Mouse (Mus musculus) subcutaneous adipose tissue, adult 2 months (tissue): ENCODE measurements around the gene 1520401A03Rik. TPM values are rescaled to one million over a fixed set of nuclear protein-coding genes. Genes with fewer than 3 reads are reported as not detected.

Experiments used
- polyA plus RNA-seq: library from polyadenylated mRNA; depleted of rRNA; stranded (reverse); fragments of >200 nt; gene quantifications from 2 replicates; pipeline ENCODE4 v1.2.3, GENCODE M21; 2012; ENCODE audit warnings: low replicate concordance; rRNA removed

The 1520401A03Rik gene
- polyA plus RNA-seq: 0.05 and 0.06 TPM in 2 replicates

DNA sequence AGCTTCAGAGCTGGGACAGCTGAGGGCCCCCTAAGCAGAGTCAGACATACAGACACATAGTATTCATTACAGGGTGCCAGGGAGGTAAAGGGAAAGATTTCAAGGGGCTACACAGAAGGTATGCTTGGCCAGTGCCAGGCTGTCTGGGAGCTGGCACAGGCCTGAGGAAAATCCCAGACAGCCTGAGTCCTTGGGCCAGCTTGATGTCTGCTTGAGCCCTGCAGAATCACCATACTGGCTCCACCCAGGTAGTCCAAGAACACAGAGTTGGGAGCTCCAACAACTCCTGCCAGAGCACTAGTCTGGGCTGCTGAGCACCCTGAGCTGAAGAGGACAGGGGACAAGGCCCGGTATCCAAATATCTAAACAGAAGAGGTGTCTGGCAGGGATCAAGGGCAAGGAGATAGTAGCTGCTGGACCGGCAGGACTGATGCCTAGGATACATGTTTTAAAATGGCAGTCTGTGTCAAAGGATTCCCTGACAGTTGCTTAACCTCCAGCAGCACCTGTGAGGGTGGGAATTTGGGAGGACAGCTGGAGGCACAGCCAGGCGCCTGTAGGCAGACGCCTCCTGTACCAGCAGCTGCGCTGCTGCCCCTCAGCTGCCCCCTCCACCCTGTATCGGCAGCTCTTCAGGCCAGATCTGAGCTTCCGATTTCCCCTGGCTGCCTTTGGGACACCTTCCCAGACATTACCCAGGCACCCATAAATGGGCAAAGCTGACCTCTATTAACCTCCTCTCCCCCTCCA is at the start of gene 1520401A03Rik:
1520401A03Rik (minus strand) TSS at position 408 of the 750 bp plus-strand sequence.

DNA sequence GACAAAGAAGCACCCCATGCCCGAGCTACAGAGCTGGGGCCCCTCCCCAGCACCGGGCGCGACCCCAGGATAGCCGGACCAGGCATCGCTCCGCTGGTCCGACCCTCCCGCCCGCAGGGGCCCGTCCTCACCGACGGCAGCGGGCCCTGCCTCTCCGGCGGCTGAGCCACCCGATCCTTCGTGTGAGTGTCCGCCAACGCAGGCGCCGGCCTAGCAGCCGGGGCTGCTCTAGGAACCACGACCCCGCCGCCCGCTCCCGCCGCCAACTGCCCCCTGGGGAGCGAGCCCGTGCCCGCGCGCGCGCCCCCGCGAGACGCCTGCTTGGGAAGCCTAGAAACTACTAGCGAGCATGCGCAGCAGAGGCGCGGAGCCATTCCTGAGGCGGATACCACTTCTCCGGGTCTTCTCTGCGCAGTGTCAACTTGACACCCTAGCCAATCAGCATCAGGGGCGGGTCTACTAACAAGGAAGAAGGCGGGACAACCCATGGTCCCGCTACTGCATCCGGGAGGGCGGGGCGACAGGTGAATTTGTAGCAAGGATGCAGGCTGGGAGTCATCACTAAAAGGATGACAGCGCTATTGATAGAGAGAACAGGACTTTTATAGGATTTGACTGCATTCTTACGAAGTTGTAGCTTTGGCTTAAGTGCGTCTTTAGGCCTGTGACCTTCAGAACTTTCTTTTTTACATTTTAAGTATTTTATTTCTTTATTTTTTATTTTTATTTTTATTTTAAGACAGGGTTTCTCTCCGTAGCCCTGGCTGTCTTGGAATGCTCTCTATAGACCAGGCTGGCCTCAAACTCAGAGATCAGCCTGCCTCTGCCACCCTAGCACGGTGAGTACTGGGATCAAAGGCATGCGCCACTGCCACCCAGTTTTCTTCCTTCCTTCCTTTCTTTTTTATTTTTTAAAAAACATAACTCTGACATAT is 49.0 kb upstream of the 1520401A03Rik start, which contains the start of gene Flywch1:
Flywch1 (minus strand) TSS at position 319 of the 935 bp plus-strand sequence.

DNA sequence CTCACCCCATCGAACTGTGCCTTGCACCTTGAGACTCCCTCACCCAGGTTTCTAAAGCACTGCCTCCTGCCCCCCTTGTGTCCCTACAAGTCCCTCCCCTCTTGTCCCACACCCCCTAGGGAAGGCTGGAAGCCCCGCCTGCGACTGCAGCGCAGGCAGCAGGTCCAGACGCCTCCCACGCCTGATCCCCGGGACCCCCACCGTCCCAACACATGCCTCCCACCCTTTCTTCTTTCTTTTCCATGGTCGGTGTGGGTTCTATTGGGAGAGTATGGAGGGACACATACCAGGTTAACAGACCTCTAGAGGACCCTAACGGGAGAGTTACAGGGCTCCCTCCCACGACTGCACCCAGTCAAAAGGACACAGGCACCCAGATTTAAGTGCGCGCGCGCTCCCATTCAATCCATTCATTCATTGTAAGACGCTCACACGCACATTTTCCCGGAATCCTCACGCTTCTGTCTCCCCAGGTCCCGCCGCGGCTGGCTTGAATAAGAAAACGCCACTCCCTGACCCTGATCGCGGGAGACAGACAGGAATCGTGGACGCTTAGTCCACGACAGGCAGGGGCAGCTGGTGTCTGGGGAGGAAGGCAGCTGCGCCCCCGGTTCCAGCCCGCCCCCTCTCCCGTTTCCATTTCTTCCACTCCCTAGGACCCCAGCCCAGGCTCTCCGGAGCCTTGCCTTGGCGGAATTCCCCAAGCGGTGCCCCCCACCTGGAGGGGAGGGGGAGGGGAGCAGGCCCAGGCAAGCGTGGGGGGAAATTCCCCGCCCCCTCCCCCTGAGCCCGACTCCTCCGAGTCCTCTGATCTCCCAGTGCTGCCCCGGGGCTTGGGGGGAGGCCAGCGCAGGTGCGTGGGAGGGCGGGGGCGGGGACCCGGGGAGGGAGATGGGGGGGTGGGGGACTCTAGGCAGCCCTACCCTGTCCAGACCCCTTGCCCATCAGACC is 23.0 kb upstream of the 1520401A03Rik start, which contains the start of gene Kremen2:
Kremen2 (minus strand) TSS at position 533 of the 951 bp plus-strand sequence.

DNA sequence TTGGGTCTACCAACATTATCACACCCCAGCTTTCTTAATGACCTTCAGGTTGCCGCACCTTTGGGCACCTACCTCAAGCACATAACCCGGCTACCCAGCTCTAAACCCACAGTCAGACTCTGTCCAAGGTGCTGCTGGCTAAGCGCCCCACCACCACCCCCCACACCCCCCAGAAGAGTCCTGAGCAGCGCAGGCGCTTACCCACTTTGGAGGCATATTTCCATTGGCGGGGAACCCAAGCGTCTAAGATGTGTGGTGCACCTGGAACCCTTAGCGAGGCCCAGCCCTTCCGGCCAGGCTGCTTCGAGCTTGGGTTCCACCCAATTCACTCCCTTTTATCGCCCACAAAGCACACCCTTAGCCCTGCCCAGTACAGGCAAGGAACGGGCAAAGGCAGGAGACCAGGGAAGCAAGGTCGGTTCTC is 18.0 kb upstream of the 1520401A03Rik start, which contains the start of gene Paqr4:
Paqr4 (minus strand) TSS at position 270 of the 424 bp plus-strand sequence.

DNA sequence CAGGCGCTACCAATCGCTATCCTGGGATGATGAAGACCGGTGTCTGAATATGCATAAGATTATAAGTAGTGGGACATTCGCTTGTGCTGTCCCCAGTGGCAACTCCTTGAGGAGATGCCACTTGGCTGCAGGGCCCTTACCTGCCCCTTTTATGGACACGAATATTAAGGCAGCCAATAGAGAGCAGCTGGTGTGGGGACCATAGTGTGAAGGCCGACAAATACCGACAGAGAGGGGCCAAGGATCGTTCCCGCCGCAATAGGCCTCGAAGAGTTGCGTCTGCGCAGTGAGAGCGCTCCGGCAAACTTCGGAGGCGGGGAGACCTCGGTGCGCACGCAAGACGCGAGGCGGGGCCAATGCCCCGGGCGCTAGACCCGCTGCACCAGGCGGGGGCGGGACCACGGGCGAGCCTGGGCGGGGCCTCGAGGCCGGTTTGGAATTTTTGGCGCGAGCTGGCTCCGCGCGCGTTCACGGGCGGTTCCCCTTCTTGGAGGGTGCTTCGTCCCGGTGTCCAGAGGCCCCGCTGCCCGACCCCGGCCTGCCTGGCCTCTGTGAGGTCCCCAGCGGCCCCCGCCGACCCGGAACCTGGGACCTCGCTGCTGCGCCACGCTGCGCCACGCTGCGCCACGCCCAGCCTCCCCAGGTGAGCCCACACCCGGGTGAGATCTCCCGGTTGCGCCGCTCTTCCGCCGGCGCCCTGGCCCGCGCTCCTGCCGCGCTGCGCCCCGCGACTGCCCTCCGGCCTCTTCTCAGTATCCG is 3.6 kb upstream of the 1520401A03Rik start, which contains the start of gene Pkmyt1:
Pkmyt1 (plus strand) TSS at position 338 of the 759 bp plus-strand sequence.

DNA sequence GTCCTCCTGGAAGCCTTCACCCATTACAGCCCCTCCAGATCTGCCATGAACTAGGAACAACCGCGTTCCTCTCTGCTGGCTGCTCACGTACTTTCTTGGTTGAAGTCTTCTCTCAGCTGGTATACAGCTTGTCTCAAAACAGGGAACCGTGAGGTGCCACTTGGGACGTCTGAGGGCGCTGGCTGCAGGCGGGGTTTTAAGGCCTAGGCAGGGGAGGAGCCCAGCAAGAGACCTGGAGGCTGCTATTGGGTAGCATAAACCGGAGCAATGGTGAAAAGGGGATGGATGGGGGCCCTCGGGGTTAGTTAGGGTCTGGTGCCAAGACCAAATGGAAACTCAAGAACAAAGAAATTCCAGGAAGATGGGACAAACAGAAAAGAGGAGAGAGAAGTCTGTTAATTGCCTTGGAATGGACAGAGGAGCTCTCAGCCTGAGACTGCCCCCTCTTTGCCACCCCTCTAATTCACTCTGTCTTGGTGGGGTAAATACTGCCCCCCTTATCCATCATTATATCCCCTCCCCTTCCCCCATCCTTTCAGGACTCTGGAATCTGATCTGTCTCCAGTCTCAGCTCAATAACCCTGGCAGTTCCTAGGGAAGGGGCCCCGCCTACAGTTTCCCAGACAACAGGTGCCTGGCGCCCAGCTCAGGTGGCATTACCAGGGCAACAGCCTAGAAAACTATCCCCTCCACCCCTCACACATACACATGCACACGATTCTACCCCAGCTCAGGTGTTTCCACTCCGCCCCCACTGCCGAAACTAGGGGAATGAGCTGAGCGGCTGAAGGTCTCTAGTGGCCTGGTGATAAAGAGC is 38.5 kb downstream of the 1520401A03Rik start, which contains the start of gene Cldn9:
Cldn9 (minus strand) TSS at position 171 of the 817 bp plus-strand sequence.

DNA sequence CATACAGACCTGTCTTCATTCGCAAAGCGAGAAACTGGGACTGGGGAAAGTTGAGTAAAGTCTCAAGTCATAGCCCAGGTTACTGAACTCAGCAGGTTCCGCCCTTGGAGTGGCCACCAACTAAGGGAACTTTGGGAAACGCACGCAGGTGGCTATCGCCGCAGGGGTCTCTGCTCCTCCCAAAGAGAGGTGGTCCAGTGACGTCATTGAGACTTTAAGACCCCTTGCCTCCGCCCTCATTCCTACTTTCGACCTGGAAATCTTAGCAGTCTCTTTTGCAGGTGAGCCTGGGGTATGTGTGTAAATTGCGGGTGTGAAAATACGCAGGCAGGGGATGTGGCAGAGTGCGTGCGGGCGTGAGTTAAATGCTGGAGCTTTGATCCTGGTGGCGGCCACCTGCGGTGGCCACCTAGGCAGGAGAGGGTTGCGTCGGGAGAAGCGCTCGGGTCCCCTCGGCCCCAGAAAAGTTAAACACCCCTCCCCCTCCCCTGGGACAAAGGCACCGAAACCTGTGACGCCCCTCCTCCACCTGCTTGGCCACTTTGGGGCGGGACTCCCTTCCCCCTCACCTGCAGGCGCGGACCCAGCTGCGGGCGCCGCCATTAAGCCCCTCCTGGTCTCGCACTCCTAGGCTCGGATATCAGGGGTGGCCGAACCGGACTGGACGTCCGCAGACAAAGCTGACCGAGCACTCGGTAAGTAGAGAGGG is 43.3 kb downstream of the 1520401A03Rik start, which contains the start of gene Cldn6:
Cldn6 (plus strand) TSS at position 123 of the 709 bp plus-strand sequence.

DNA sequence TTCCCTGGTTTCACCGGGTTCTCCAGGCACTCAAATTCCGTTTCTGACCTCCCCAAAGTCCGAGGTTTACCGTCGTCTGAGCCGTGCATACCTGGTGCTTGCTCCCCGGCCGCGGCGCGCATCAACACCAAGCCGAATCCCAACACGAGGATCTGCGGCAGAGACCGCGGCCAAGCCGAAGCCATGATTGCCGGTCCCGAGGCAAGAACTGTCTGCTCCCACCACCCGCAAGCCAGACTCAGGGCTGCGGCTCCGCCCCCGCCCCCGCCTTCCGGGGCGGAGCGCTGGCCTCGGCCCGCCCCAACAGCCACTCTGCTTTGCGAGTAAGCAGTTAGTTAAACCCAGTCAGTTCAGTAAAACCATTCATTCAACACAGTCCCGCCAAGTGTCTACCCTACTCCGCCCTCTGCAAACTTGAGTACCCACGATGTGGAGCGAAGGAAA is 45.3 kb downstream of the 1520401A03Rik start, which contains the start of gene Tnfrsf12a:
Tnfrsf12a (minus strand) TSS at position 233 of the 444 bp plus-strand sequence.

DNA sequence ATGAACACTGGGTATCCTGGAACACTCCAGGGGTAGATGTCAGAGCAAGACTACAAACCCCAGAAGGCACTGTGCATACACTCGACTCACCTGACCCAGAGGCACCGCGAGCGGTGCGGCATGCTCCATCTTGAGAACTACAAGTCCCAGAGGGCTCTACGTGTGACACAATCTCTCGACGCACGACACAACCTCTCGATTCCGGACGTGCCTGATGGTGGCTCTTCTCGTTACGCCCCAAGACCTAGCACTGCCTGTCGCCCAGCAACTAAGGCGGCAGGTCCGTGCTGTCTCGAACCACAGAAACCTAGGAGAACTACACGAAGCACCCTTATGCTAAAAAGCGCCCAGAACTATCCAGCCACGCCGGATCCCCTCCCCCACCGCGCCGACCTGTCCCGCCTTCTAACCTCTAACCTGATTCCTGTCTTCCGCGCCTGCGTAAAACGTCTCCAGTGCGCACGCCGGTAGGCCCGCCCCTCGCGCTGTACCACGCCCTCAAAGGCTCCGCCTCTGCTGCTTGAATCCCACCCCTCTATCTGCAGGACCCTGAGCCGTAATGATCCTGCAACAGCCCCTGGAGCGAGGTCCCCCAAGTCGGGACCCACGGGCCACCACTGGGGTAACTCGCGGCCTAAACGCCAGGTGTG is 49.0 kb downstream of the 1520401A03Rik start, which contains the start of the genes Hcfc1r1 and Thoc6:
Hcfc1r1 (plus strand) TSS at position 173 of the 650 bp plus-strand sequence.
Thoc6 (minus strand) TSS at position 459 of the 650 bp plus-strand sequence.

DNA sequence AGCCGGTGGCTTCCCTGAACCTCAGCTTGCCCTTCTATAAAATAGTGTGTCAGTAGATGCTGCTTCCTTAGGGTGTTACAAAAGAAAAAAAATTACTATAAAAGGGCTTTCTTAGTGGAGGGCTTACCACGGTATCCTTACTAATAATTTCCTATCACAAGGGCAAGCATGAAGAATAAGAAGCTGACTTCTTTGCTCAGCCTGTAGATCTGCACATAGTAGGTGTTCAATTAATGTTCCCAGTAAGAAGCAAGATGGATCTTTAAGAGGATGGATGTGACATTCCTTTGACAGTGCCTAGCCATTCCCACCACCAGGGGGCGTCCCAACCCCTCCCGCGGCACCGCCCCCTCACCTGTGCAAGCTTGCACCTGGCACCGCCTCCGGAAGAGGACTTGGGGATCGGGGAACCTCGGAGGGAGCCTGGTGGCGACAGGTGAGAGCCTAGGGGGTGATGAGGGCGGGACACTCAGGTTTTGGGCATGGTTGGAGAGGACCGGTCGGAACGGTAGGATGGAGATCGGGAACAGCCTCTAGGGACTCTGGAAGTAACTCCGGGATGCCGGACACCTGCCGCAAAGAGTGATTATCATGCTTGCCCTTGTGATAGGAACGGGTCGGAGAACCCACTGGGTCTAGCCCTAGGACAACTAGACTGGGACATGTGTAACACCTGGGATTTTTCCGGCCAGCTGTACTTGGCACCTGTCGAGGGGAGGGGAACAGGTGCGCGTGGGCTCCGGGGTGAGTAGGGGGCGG is 62.3 kb downstream of the 1520401A03Rik start, which contains the start of gene Bicdl2:
Bicdl2 (plus strand) TSS at position 390 of the 759 bp plus-strand sequence.

Other genes starting within 250 kb of the 1520401A03Rik start
- not detected in 2 replicates for gene Vmn2r117, start 243.1 kb downstream of the 1520401A03Rik start, polyA plus RNA-seq
- gene Zfp213, start 158.5 kb downstream of the 1520401A03Rik start, polyA plus RNA-seq: 9.9 and 21.8 TPM in 2 replicates
- 7.4 and 18.3 TPM in 2 replicates for gene Zfp13, start 123.3 kb downstream of the 1520401A03Rik start, polyA plus RNA-seq
- 0.05 and 0.09 TPM in 2 replicates for gene Zscan10, start 121.9 kb downstream of the 1520401A03Rik start, polyA plus RNA-seq
- gene Mmp25, start 77.5 kb downstream of the 1520401A03Rik start, polyA plus RNA-seq: 0.37 and 1.3 TPM in 2 replicates
- gene Bicdl2, start 62.3 kb downstream of the 1520401A03Rik start, polyA plus RNA-seq: 0.09 and 0.81 TPM in 2 replicates
- 347 and 380 TPM in 2 replicates for gene Hcfc1r1, start 49.2 kb downstream of the 1520401A03Rik start, polyA plus RNA-seq
- gene Thoc6, start 48.9 kb downstream of the 1520401A03Rik start, polyA plus RNA-seq: 23.8 and 34.1 TPM in 2 replicates
- gene Tnfrsf12a, start 45.3 kb downstream of the 1520401A03Rik start, polyA plus RNA-seq: 16.6 and 25.7 TPM in 2 replicates
- gene Cldn6, start 43.5 kb downstream of the 1520401A03Rik start, polyA plus RNA-seq: 1.6 TPM in 1 of 2 replicates, not detected in the other
- 1.7 TPM in 1 of 2 replicates, not detected in the other for gene Cldn9, start 38.8 kb downstream of the 1520401A03Rik start, polyA plus RNA-seq
- gene Pkmyt1, start 3.6 kb upstream of the 1520401A03Rik start, polyA plus RNA-seq: 22.6 and 25.7 TPM in 2 replicates
- gene Paqr4, start 18.1 kb upstream of the 1520401A03Rik start, polyA plus RNA-seq: 37.7 and 88.3 TPM in 2 replicates
- 0.10 and 0.24 TPM in 2 replicates for gene Kremen2, start 23.1 kb upstream of the 1520401A03Rik start, polyA plus RNA-seq
- 51.7 and 65.7 TPM in 2 replicates for gene Flywch1, start 48.8 kb upstream of the 1520401A03Rik start, polyA plus RNA-seq
- 5.5 and 18.8 TPM in 2 replicates for gene Flywch2, start 63.3 kb upstream of the 1520401A03Rik start, polyA plus RNA-seq
- 400 and 623 TPM in 2 replicates for gene Srrm2, start 67.7 kb upstream of the 1520401A03Rik start, polyA plus RNA-seq
- gene Elob, start 106.4 kb upstream of the 1520401A03Rik start, polyA plus RNA-seq: 589 and 702 TPM in 2 replicates
- 0.09 and 0.33 TPM in 2 replicates for gene Prss33, start 113.3 kb upstream of the 1520401A03Rik start, polyA plus RNA-seq
- gene Prss32, start 121.1 kb upstream of the 1520401A03Rik start, polyA plus RNA-seq: not detected in 2 replicates
- gene Prss41, start 121.4 kb upstream of the 1520401A03Rik start, polyA plus RNA-seq: 0.32 and 0.64 TPM in 2 replicates
- 0.09 TPM in 1 of 2 replicates, not detected in the other for gene Prss21, start 145.3 kb upstream of the 1520401A03Rik start, polyA plus RNA-seq
- gene Dcpp1, start 158.1 kb upstream of the 1520401A03Rik start, polyA plus RNA-seq: not detected in 2 replicates
- not detected in 2 replicates for gene Dcpp2, start 158.1 kb upstream of the 1520401A03Rik start, polyA plus RNA-seq
- not detected in 2 replicates for gene Dcpp3, start 194.7 kb upstream of the 1520401A03Rik start, polyA plus RNA-seq
- gene Sbp, start 218.9 kb upstream of the 1520401A03Rik start, polyA plus RNA-seq: not detected in 2 replicates
- gene Sbpl, start 232.5 kb upstream of the 1520401A03Rik start, polyA plus RNA-seq: not detected in 2 replicates